Mouse (Mus musculus): ENCODE measurements around the gene Cldn14.

DNA sequence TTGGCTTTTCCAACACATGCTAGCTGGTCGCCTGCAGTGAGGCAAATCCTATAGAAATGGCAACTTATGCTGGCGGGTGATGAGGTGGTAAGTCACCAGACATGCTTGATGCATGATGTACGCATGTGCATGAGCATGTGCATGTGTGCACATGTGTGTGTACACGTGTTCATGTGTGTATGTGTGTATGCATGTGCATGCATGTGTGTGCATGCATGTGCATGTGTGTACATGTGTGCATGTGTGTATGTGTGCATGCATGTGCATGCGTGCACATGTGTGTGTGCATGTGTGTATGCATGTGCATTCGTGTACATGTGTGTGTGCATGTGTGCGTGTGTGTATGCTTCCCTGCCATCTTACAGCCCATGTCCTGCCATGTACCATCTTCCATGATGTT lies 28.6 kb upstream of the Cldn14 start:
- TF ChIP-seq CTCF (IDR thresholded peaks at IDR 0.05; ENCODE audit: low read depth) (no peak), EP300 (IDR thresholded peaks at IDR 0.05; ENCODE audit: low read depth) (no peak)

Data from liver, embryonic 14.5 days (tissue).